Mouse (Mus musculus) midbrain, embryonic 13.5 days (tissue): ENCODE results near the gene Fam198b. TPM values are rescaled to one million over a fixed set of nuclear protein-coding genes. Genes with fewer than 3 reads are reported as not detected.

ENCODE experiments used
- ATAC-seq: fragments of 200-750 bp; cut with Nextera tagmentation; 2 replicates; pipeline ENCODE4 v1.8.0; 2017; ENCODE audit warnings: mild to moderate bottlenecking, moderate TSS enrichment, moderate library complexity
- H3K27ac ChIP-seq: fragments of 300-500 bp; sonication (generic); 2 replicates; pipeline ENCODE4 v1.5.1; 2015; ENCODE audit warnings: inconsistent platforms, mild to moderate bottlenecking, moderate library complexity
- H3K27me3 ChIP-seq: fragments of 300-500 bp; sonication (generic); 2 replicates; pipeline ENCODE4 v1.6.1; 2015; ENCODE audit warnings: mild to moderate bottlenecking, inconsistent platforms
- H3K36me3 ChIP-seq: fragments of 300-500 bp; sonication (generic); 2 replicates; pipeline ENCODE4 v1.6.1; 2015; ENCODE audit warnings: mild to moderate bottlenecking, inconsistent platforms
- H3K4me1 ChIP-seq: fragments of 300-500 bp; sonication (generic); replicated peaks from 2 replicates; pipeline ENCODE4 v1.6.1; 2015; ENCODE audit warnings: inconsistent platforms
- H3K4me2 ChIP-seq: fragments of 300-500 bp; sonication (generic); replicated peaks from 2 replicates; pipeline ENCODE4 v1.6.1; 2015; ENCODE audit warnings: moderate library complexity, mild to moderate bottlenecking, inconsistent platforms
- H3K4me3 ChIP-seq: fragments of 300-500 bp; sonication (generic); replicated peaks from 2 replicates; pipeline ENCODE4 v1.5.1; 2015; ENCODE audit warnings: mild to moderate bottlenecking, inconsistent platforms
- H3K9ac ChIP-seq: fragments of 300-500 bp; sonication (generic); replicated peaks from 2 replicates; pipeline ENCODE4 v1.6.1; 2015; ENCODE audit warnings: mild to moderate bottlenecking, inconsistent platforms
- H3K9me3 ChIP-seq: fragments of 300-500 bp; sonication (generic); 2 replicates; pipeline ENCODE4 v1.6.1; 2016; ENCODE audit warnings: mild to moderate bottlenecking, inconsistent platforms
- WGBS: fragments of 180-500 bp; shearing (Covaris S2); methylation state at CpG from one replicate; pipeline ENCODE4 v1.1.7; 2015; 5-methylcytosine and 5-hydroxymethylcytosine counted together
- polyA plus RNA-seq: library from polyadenylated mRNA; unstranded; fragments of >200 nt; fragmentation: Nextera tagmentation; extraction: Ambion mirVana; gene quantifications from 2 replicates; pipeline ENCODE4 v1.2.1, GENCODE M21; 2015

Fam198b gene
- polyA plus RNA-seq, 1 experiment from 2014 or later: 0.89 TPM

DNA sequence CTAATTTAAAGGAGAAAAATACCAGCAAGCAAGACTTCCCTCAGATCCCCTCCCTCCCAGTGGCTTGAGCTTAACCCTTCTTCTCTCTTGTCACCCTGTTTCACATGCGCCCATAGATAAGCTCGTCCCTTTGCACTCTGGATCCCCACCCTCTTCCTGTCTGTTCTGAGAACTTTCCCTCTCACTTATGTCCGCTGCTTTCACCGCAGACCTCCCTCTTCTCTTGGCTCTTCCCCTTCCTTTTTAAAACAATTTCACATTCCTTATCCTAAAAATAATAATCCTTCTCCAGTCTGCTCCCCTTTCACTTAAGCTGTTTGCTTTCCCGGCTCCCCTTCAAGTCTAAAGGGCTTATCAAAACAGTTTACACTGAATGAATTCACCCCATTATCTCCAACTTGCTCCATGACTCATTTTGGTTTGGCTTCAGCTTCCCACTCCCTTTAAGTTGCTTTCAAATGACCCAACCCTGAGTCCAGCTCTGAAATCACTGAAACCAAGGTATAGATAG is 109.8 kb downstream of the Fam198b start:
- 77% methylated on average over 5 of the region's 5 CpGs for WGBS
- Histone ChIP-seq H3K4me3 (no peak overlapping the region), H3K9me3 (no peaks in the 10 kb centered on the region), H3K9ac (no peak overlapping the region), H3K4me2 (no peak overlapping the region), H3K27me3 (no peaks in the 10 kb centered on the region), H3K4me1 (no peaks in the 10 kb centered on the region), H3K36me3 (no peaks in the 10 kb centered on the region), H3K27ac (no peak overlapping the region)
- no peak for ATAC-seq

- Histone ChIP-seq H3K4me3 (no peak overlapping the region), H3K9ac (no peak overlapping the region)
- ATAC-seq: no peak
Observed at GRCm38 (mm10) chr3:79995726-79996125, 111.4 kb downstream of the Fam198b start.

More at GRCm38 (mm10) chr3:79995726-79996125, 111.4 kb downstream of the Fam198b start:
- Histone ChIP-seq H3K9me3 (no peaks in the 10 kb centered on the region), H3K4me1 (no peaks in the 10 kb centered on the region), H3K4me2 (no peak overlapping the region), H3K27me3 (no peaks in the 10 kb centered on the region), H3K36me3 (no peaks in the 10 kb centered on the region), H3K27ac (no peak overlapping the region)
- 75% methylated on average over 6 of the region's 6 CpGs for WGBS

Other genes with a start within 250 kb of the Fam198b start
- gene Rxfp1, start 146.7 kb upstream of the Fam198b start, polyA plus RNA-seq: not detected in 2 replicates
- gene Tmem144, start 31.8 kb upstream of the Fam198b start, polyA plus RNA-seq: 1.3 TPM in 2 replicates